ENCODE assay signal across 8 mouse cellular contexts in genomic region chr1:75494878-75495548, GRCm38 (mm10). TPM values are rescaled to one million over a fixed set of nuclear protein-coding genes. Genes with fewer than 3 reads are reported as not detected.
DNase-seq lines count a peak whose midpoint lies in the region; ATAC-seq and TF ChIP-seq lines count a peak whose summit lies in the region.

No protein-coding gene starts in this region.

- H3K4me2 ChIP-seq in CH12.LX (ENCODE audit: insufficient read depth, low read depth, poor library complexity, severe bottlenecking) = no peak overlapping the region
- no peak overlapping the region for H3K4me2 ChIP-seq in intestine, postnatal 0 days (replicated peaks; ENCODE audit: low read depth)

- H3K27me3 ChIP-seq in CH12.LX (replicated peaks) = peaks cover 41% of the 10 kb centered on the region
- no peaks in the 10 kb centered on the region for H3K27me3 ChIP-seq in intestine, postnatal 0 days (replicated peaks; ENCODE audit: control insufficient read depth, insufficient read depth, low read length)

- WGBS in intestine, postnatal 0 days = 57% methylated on average over 12 of the region's 12 CpGs

- DNase-seq in heart, postnatal 4 days = peak; percentile 57
- no peak for DNase-seq in heart, adult 11 months
- DNase-seq in CH12.LX (ENCODE audit: extremely low read depth) = peak; percentile 52
- DNase-seq in layer of hippocampus, adult 8-10 months (ENCODE audit: low spot score in 2 of 2) = no peak
- DNase-seq in urinary bladder, postnatal 10 days (ENCODE audit: low spot score) = no peak

- dilution Hi-C loops in CH12.LX (cut with MboI; ENCODE audit: extremely low pct_ligation_motif_present, extremely low pct_unique_long_range_greater_than_20kb, low sequenced_read_pairs) = no loop called here

- TF ChIP-seq RAD21 in CH12.LX (IDR thresholded peaks at IDR 0.05; ENCODE audit: low read depth, low read length) = peak; percentile 52

- no peak for TF ChIP-seq EP300 in CH12.LX (IDR thresholded peaks at IDR 0.05; ENCODE audit: low read length)

- H3K27ac ChIP-seq in CH12.LX (ENCODE audit: insufficient read depth, low read depth) = no peak overlapping the region
- no peak overlapping the region for H3K27ac ChIP-seq in intestine, postnatal 0 days (ENCODE audit: low read depth, low read length)

- H3K9me3 ChIP-seq in CH12.LX (replicated peaks; ENCODE audit: low read length) = no peaks in the 10 kb centered on the region
- H3K9me3 ChIP-seq in intestine, postnatal 0 days (ENCODE audit: control insufficient read depth) = no peaks in the 10 kb centered on the region

- no peak overlapping the region for H3K9ac ChIP-seq in CH12.LX (ENCODE audit: insufficient read depth, low read depth)
- H3K9ac ChIP-seq in intestine, postnatal 0 days (ENCODE audit: low read depth, low read length) = no peak overlapping the region

- in situ Hi-C loops in CH12.LX (cut with MboI; ENCODE audit: low pct_ligation_motif_present, low pct_unique_long_range_greater_than_20kb, low sequenced_read_pairs) = loop anchor here (5.0 kb wide), 1 partner anchor 67 kb away; no protein-coding TSS in a partner anchor

- TF ChIP-seq POLR2A in CH12.LX (IDR thresholded peaks at IDR 0.05; ENCODE audit: low read depth, low read length) = no peak

- no peak overlapping the region for H3K4me3 ChIP-seq in CH12.LX (replicated peaks in 1 of 3; ENCODE audit: low read depth in 2 of 3, low read length in 2 of 3, poor library complexity in 1 of 3)
- H3K4me3 ChIP-seq in intestine, postnatal 0 days (ENCODE audit: low read depth, low read length) = no peak overlapping the region

- H3K4me1 ChIP-seq in CH12.LX (ENCODE audit: control insufficient read depth in 1 of 2, insufficient read depth in 2 of 2) = peaks cover 8 to 23% of the 10 kb centered on the region in 2 experiments
- no peaks in the 10 kb centered on the region for H3K4me1 ChIP-seq in intestine, postnatal 0 days (replicated peaks; ENCODE audit: control insufficient read depth, insufficient read depth, low read length)

- H3K79me2 ChIP-seq in CH12.LX (replicated peaks; ENCODE audit: control insufficient read depth, extremely low read depth, insufficient read depth, poor library complexity, severe bottlenecking) = no peaks in the 10 kb centered on the region

- peak; percentile 78 to 84 for TF ChIP-seq CTCF in CH12.LX (conservative IDR thresholded peaks at IDR 0.05 in 1 of 2, IDR thresholded peaks at IDR 0.05 in 1 of 2; ENCODE audit: low read depth in 2 of 2, low read length in 2 of 2)
- peak; percentile 81 for TF ChIP-seq CTCF in intestine, postnatal 0 days (IDR thresholded peaks at IDR 0.05; ENCODE audit: low read depth)

- ATAC-seq in common myeloid progenitor, adult 5-6 weeks (replicated peaks; ENCODE audit: low read depth, poor library complexity, severe bottlenecking) = peak; percentile 84
- ATAC-seq in intestine, postnatal 0 days = no peak; the same call in 1 of the 2 replicates
- ATAC-seq in megakaryocyte progenitor cell, adult 5-6 weeks (replicated peaks; ENCODE audit: poor library complexity) = peak; percentile 86

- H3K36me3 ChIP-seq in CH12.LX (replicated peaks in 1 of 2; ENCODE audit: control insufficient read depth in 1 of 2, insufficient read depth in 1 of 2, low read length in 1 of 2) = no peaks in the 10 kb centered on the region
- H3K36me3 ChIP-seq in intestine, postnatal 0 days (ENCODE audit: control insufficient read depth, insufficient read depth) = peaks cover 48% of the 10 kb centered on the region

TF ChIP-seq in CH12.LX, 34 proteins besides CTCF, POLR2A, EP300 and RAD21 (continues in another document):
- TF ChIP-seq SIN3A (IDR thresholded peaks at IDR 0.05; ENCODE audit: low read length) (no peak), IRF4 (IDR thresholded peaks at IDR 0.05; ENCODE audit: low read depth, low read length) (no peak; the same call in 1 of the 2 replicates), BHLHE40 (IDR thresholded peaks at IDR 0.05; ENCODE audit: low read depth, low read length) (0 out of 2 replicates have a peak, but pooled peaks have one; percentile 16), POLR2AphosphoS2 (IDR thresholded peaks at IDR 0.05; ENCODE audit: low read depth, low read length) (no peak), MAZ (IDR thresholded peaks at IDR 0.05; ENCODE audit: low read depth, low read length) (no peak), UBTF (IDR thresholded peaks at IDR 0.05; ENCODE audit: low read depth, low read length) (no peak), ZC3H11A (IDR thresholded peaks at IDR 0.05; ENCODE audit: low read depth, low read length) (no peak), USF2 (conservative IDR thresholded peaks at IDR 0.05; ENCODE audit: low read depth, low read length) (no peak), MYC (IDR thresholded peaks at IDR 0.05; ENCODE audit: low read depth, low read length) (peak; percentile 83), MXI1 (IDR thresholded peaks at IDR 0.05; ENCODE audit: low read depth, low read length) (no peak), ETS1 (conservative IDR thresholded peaks at IDR 0.05; ENCODE audit: low read depth, low read length) (no peak), GABPA (IDR thresholded peaks at IDR 0.05; ENCODE audit: insufficient replicate concordance, low read depth, low read length) (no peak), TBP (conservative IDR thresholded peaks at IDR 0.05; ENCODE audit: low read depth, low read length) (no peak), JUN (IDR thresholded peaks at IDR 0.05; ENCODE audit: insufficient read depth, low read depth, low read length) (no peak), HCFC1 (IDR thresholded peaks at IDR 0.05; ENCODE audit: low read depth, low read length) (no peak), CHD2 (IDR thresholded peaks at IDR 0.05; ENCODE audit: low read length) (no peak), ELF1 (IDR thresholded peaks at IDR 0.05; ENCODE audit: low read depth, low read length) (no peak), TCF12 (IDR thresholded peaks at IDR 0.05; ENCODE audit: low read depth, low read length) (no peak), RCOR1 (conservative IDR thresholded peaks at IDR 0.05; ENCODE audit: low read depth, low read length) (no peak), ZNF384 (IDR thresholded peaks at IDR 0.05; ENCODE audit: low read depth, low read length) (no peak), MEF2A (IDR thresholded peaks at IDR 0.05; ENCODE audit: borderline replicate concordance, low read depth, low read length) (0 out of 2 replicates have a peak, but pooled peaks have one; percentile 29), NELFE (IDR thresholded peaks at IDR 0.05; ENCODE audit: low read depth, low read length) (no peak)

RNA-seq across cellular contexts. Expression of gene Obsl1, which starts 11.2 kb away (rescaled TPM):
- 100 to 1,000 TPM; 196 to 210 TPM for total RNA-seq in heart, postnatal 4 days (2021)
- 0.29 and 0.47 TPM in 2 replicates for total RNA-seq in CH12.LX (2012; rRNA removed)
- not detected in 2 replicates for total RNA-seq in CH12.LX (2014; rRNA removed)
- 0.84 and 1.2 TPM in 2 replicates for polyA plus RNA-seq in CH12.LX (2012; ENCODE audit: insufficient read length, low read depth)
- total RNA-seq in common myeloid progenitor, adult 5-6 weeks (2017) = 1.4 and 2.7 TPM in 2 replicates
- polyA plus RNA-seq in intestine, postnatal 0 days (2015; fragmentation: Nextera tagmentation; extraction: Ambion mirVana) = 17.1 and 17.6 TPM in 2 replicates
- 1.0 TPM in 1 of 2 replicates, not detected in the other for total RNA-seq in megakaryocyte progenitor cell, adult 5-6 weeks (2015)
- 0.30 TPM in 1 of 2 replicates, not detected in the other for total RNA-seq in megakaryocyte progenitor cell, adult 5-6 weeks (2017)
- total RNA-seq in layer of hippocampus, adult 8-10 months (2022) = 10 to 100 TPM; 20.8 to 25.7 (median 23.1) TPM

RNA-seq across cellular contexts. Expression of gene Inha, which starts 11.9 kb away (rescaled TPM):
- 10 to 100 TPM in 1 of 2 experiments, 1 to 10 TPM in 1; 10.0 to 10.3 TPM for total RNA-seq in heart, postnatal 4 days (2021)
- not detected in 2 replicates for total RNA-seq in CH12.LX (2012; rRNA removed)
- not detected in 2 replicates for total RNA-seq in CH12.LX (2014; rRNA removed)
- polyA plus RNA-seq in CH12.LX (2012; ENCODE audit: insufficient read length, low read depth) = not detected in 2 replicates
- total RNA-seq in common myeloid progenitor, adult 5-6 weeks (2017) = not detected in 2 replicates
- polyA plus RNA-seq in intestine, postnatal 0 days (2015; fragmentation: Nextera tagmentation; extraction: Ambion mirVana) = 3.2 and 3.3 TPM in 2 replicates
- not detected in 2 replicates for total RNA-seq in megakaryocyte progenitor cell, adult 5-6 weeks (2015)
- total RNA-seq in megakaryocyte progenitor cell, adult 5-6 weeks (2017) = not detected in 2 replicates
- total RNA-seq in layer of hippocampus, adult 8-10 months (2022) = 10 to 100 TPM; 13.0 to 19.2 (median 16.8) TPM

RNA-seq across cellular contexts. Expression of gene Tmem198, which starts 15.7 kb away (rescaled TPM):
- 1 to 10 TPM in 1 of 2 experiments, under 1 TPM in 1; 0.55 to 1.1 TPM for total RNA-seq in heart, postnatal 4 days (2021)
- total RNA-seq in CH12.LX (2012; rRNA removed) = 1.1 and 1.4 TPM in 2 replicates
- 0.51 and 0.81 TPM in 2 replicates for total RNA-seq in CH12.LX (2014; rRNA removed)
- polyA plus RNA-seq in CH12.LX (2012; ENCODE audit: insufficient read length, low read depth) = 0.80 and 0.90 TPM in 2 replicates
- 0.32 TPM in 1 of 2 replicates, not detected in the other for total RNA-seq in common myeloid progenitor, adult 5-6 weeks (2017)
- polyA plus RNA-seq in intestine, postnatal 0 days (2015; fragmentation: Nextera tagmentation; extraction: Ambion mirVana) = 1.3 and 1.6 TPM in 2 replicates
- not detected in 2 replicates for total RNA-seq in megakaryocyte progenitor cell, adult 5-6 weeks (2015)
- total RNA-seq in megakaryocyte progenitor cell, adult 5-6 weeks (2017) = 2.9 TPM in 1 of 2 replicates, not detected in the other
- total RNA-seq in layer of hippocampus, adult 8-10 months (2022) = 10 to 100 TPM; 49.1 to 64.8 (median 55.6) TPM

RNA-seq across cellular contexts. Expression of gene Chpf, which starts 15.9 kb away (rescaled TPM):
- total RNA-seq in heart, postnatal 4 days (2021) = 10 to 100 TPM; 38.0 to 38.7 TPM
- total RNA-seq in CH12.LX (2012; rRNA removed) (30.4 and 32.6 TPM in 2 replicates), CH12.LX (2014; rRNA removed) (14.6 and 14.8 TPM in 2 replicates)
- 17.5 and 20.6 TPM in 2 replicates for polyA plus RNA-seq in CH12.LX (2012; ENCODE audit: insufficient read length, low read depth)
- total RNA-seq in common myeloid progenitor, adult 5-6 weeks (2017) = 0.92 and 2.1 TPM in 2 replicates
- polyA plus RNA-seq in intestine, postnatal 0 days (2015; fragmentation: Nextera tagmentation; extraction: Ambion mirVana) = 21.8 and 22.3 TPM in 2 replicates
- total RNA-seq in megakaryocyte progenitor cell, adult 5-6 weeks (2015) = 0.27 and 0.83 TPM in 2 replicates
- total RNA-seq in megakaryocyte progenitor cell, adult 5-6 weeks (2017) = 0.57 and 2.0 TPM in 2 replicates
- 10 to 100 TPM; 71.4 to 79.7 (median 77.2) TPM for total RNA-seq in layer of hippocampus, adult 8-10 months (2022)

RNA-seq across cellular contexts. Expression of gene Stk11ip, which starts 26.3 kb away (rescaled TPM):
- total RNA-seq in heart, postnatal 4 days (2021) = 10 to 100 TPM; 15.7 to 16.7 TPM
- total RNA-seq in CH12.LX (2012; rRNA removed) = 16.9 and 17.3 TPM in 2 replicates
- total RNA-seq in CH12.LX (2014; rRNA removed) = 11.6 and 16.0 TPM in 2 replicates
- polyA plus RNA-seq in CH12.LX (2012; ENCODE audit: insufficient read length, low read depth) = 36.9 and 38.5 TPM in 2 replicates
- 15.1 and 19.5 TPM in 2 replicates for total RNA-seq in common myeloid progenitor, adult 5-6 weeks (2017)
- polyA plus RNA-seq in intestine, postnatal 0 days (2015; fragmentation: Nextera tagmentation; extraction: Ambion mirVana) = 9.7 and 11.2 TPM in 2 replicates
- total RNA-seq in megakaryocyte progenitor cell, adult 5-6 weeks (2015) = 7.9 and 9.6 TPM in 2 replicates
- 11.3 and 24.0 TPM in 2 replicates for total RNA-seq in megakaryocyte progenitor cell, adult 5-6 weeks (2017)
- 10 to 100 TPM; 26.8 to 36.5 (median 30.1) TPM for total RNA-seq in layer of hippocampus, adult 8-10 months (2022)

Comparison
In these comparisons a context has a peak if more than half of its experiments do, and no peak if none do; other contexts are left out.
1. DNase-seq: peak in heart, postnatal 4 days (single experiment) and CH12.LX (single experiment); none in heart, adult 11 months (single experiment), layer of hippocampus, adult 8-10 months (0 of 2) and urinary bladder, postnatal 10 days (single experiment).
2. RNA of gene Obsl1, which starts 11.2 kb away (total RNA-seq): 196 to 210 TPM in heart, postnatal 4 days; 20.8 to 25.7 TPM in layer of hippocampus, adult 8-10 months, 1.4 to 2.7 TPM in common myeloid progenitor, adult 5-6 weeks, 0.30 to 1.0 TPM in megakaryocyte progenitor cell, adult 5-6 weeks and 0.29 to 0.47 TPM in CH12.LX; every median in the first group is over 4 times any median in the second.
3. RNA of gene Inha, which starts 11.9 kb away (total RNA-seq): 13.0 to 19.2 TPM in layer of hippocampus, adult 8-10 months and 10.0 to 10.3 TPM in heart, postnatal 4 days; not detected in CH12.LX, not detected in common myeloid progenitor, adult 5-6 weeks and not detected in megakaryocyte progenitor cell, adult 5-6 weeks; every median in the first group is over 10 times any median in the second.
4. RNA of gene Tmem198, which starts 15.7 kb away (total RNA-seq): 49.1 to 64.8 TPM in layer of hippocampus, adult 8-10 months; 0.55 to 1.1 TPM in heart, postnatal 4 days, 0.51 to 1.4 TPM in CH12.LX, 0.32 TPM in common myeloid progenitor, adult 5-6 weeks and 2.9 TPM in megakaryocyte progenitor cell, adult 5-6 weeks; every median in the first group is over 10 times any median in the second.